Mouse (Mus musculus): ENCODE data around the gene Hoxc12. TPM values are rescaled to one million over a fixed set of nuclear protein-coding genes. Genes with fewer than 3 reads are reported as not detected.

The Hoxc12 gene
- polyA plus RNA-seq, 1 experiment from 2014 or later: 3.9 TPM

Small RNA genes within 50 kb of the gene (microRNA-seq; reads per million reads assigned to microRNA genes)
- 917 reads per million, percentile 73 among the genes with 10 or more reads in this experiment for gene Mir196a-2

Other genes with a start within 250 kb of the Hoxc12 start
- 59.1 and 69.6 TPM in 2 replicates for gene Calcoco1, start 214.6 kb upstream of the Hoxc12 start, polyA plus RNA-seq (2015; fragmentation: Nextera tagmentation; extraction: Ambion mirVana)
- gene Hoxc13, start 15.7 kb upstream of the Hoxc12 start, polyA plus RNA-seq (2015; fragmentation: Nextera tagmentation; extraction: Ambion mirVana): 7.7 and 7.9 TPM in 2 replicates
- gene Hoxc11, start 17.7 kb downstream of the Hoxc12 start, polyA plus RNA-seq (2015; fragmentation: Nextera tagmentation; extraction: Ambion mirVana): 1.5 and 1.7 TPM in 2 replicates
- 5.6 and 6.0 TPM in 2 replicates for gene Hoxc10, start 30.0 kb downstream of the Hoxc12 start, polyA plus RNA-seq (2015; fragmentation: Nextera tagmentation; extraction: Ambion mirVana)
- 2.3 TPM in 2 replicates for gene Hoxc5, start 30.7 kb downstream of the Hoxc12 start, polyA plus RNA-seq (2015; fragmentation: Nextera tagmentation; extraction: Ambion mirVana)
- gene Hoxc9, start 39.7 kb downstream of the Hoxc12 start, polyA plus RNA-seq (2015; fragmentation: Nextera tagmentation; extraction: Ambion mirVana): 0.93 and 1.3 TPM in 2 replicates
- 1.5 and 3.0 TPM in 2 replicates for gene Hoxc8, start 53.9 kb downstream of the Hoxc12 start, polyA plus RNA-seq (2015; fragmentation: Nextera tagmentation; extraction: Ambion mirVana)
- 1.7 and 2.3 TPM in 2 replicates for gene Hoxc6, start 61.5 kb downstream of the Hoxc12 start, polyA plus RNA-seq (2015; fragmentation: Nextera tagmentation; extraction: Ambion mirVana)
- gene Hoxc4, start 82.2 kb downstream of the Hoxc12 start, polyA plus RNA-seq (2015; fragmentation: Nextera tagmentation; extraction: Ambion mirVana): 1.7 and 2.7 TPM in 2 replicates
- 17.0 and 18.3 TPM in 2 replicates for gene Smug1, start 230.3 kb downstream of the Hoxc12 start, polyA plus RNA-seq (2015; fragmentation: Nextera tagmentation; extraction: Ambion mirVana)

Measured in limb, embryonic 15.5 days (tissue).